Mouse (Mus musculus) erythroblast, embryonic 14.5 days (primary cell): ENCODE measurements around the gene Ano1.

Experiments
- GATA1 ChIP-seq: IDR thresholded peaks from 2 replicates; pipeline ENCODE4 v1.6.1; 2012; ENCODE audit warnings: low read length, inconsistent platforms, mixed read lengths
- TAL1 ChIP-seq: IDR thresholded peaks from 3 replicates; pipeline ENCODE4 v1.6.1; 2012; ENCODE audit warnings: low read length, inconsistent platforms, mixed read lengths

DNA sequence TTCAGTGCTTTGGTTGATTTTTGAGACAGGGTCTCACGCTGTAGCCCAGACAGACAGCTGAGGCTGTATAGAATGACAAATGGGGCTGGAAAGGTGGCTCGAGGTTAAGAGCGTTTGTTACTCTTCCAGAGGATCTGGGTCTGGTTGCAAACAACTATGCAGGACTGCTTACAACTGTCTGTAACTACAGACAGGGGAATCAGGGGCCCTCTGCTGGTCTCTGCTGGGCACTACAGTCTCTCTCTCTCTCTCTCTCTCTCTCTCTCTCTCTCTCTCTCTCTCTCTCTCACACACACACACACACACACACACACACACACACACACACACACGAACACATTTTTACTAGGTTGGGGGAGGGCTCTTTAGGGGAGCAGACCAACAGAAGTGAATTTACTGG lies 168.2 kb downstream of the Ano1 start:
- no peak for TF ChIP-seq TAL1
- no peak for TF ChIP-seq GATA1
